Mouse (Mus musculus): ENCODE measurements around the gene Nedd9. TPM values are rescaled to one million over a fixed set of nuclear protein-coding genes. Genes with fewer than 3 reads are reported as not detected.

Gene Nedd9
- total RNA-seq, 2 experiments from 2014 or later: 21.3 to 28.0 TPM

GRCm38 (mm10) chr13:41494681-41495080, 7.5 kb upstream of the Nedd9 start:
- no peak for DNase-seq
- intact Hi-C loops (cut with DNase I): no loop called here

GRCm38 (mm10) chr13:41491981-41492702, 5.0 kb upstream of the Nedd9 start:
- intact Hi-C loops (cut with DNase I): no loop called here
- no peak for DNase-seq

- no peak for DNase-seq
- intact Hi-C loops (cut with DNase I): no loop called here
Measured at GRCm38 (mm10) chr13:41491522-41491921, 4.4 kb upstream of the Nedd9 start.

- intact Hi-C loops (cut with DNase I): no loop called here
- DNase-seq: no peak
Measured at GRCm38 (mm10) chr13:41490282-41490681, 3.1 kb upstream of the Nedd9 start.

GRCm38 (mm10) chr13:41489705-41490275, 2.6 kb upstream of the Nedd9 start:
- intact Hi-C loops (cut with DNase I): loop anchor here (5.0 kb wide), 1 partner anchor 83 kb away; no protein-coding TSS in a partner anchor
- no peak for DNase-seq

- intact Hi-C loops (cut with DNase I): loop anchor here (5.0 kb wide), 1 partner anchor 85 kb away; no protein-coding TSS in a partner anchor
- DNase-seq: no peak
Measured at GRCm38 (mm10) chr13:41487409-41487743, 214 bp upstream of the Nedd9 start.

- no peak for DNase-seq
- intact Hi-C loops (cut with DNase I): no loop called here
Measured at GRCm38 (mm10) chr13:41483966-41484365, 3.2 kb downstream of the Nedd9 start.

GRCm38 (mm10) chr13:41482408-41483011, 4.7 kb downstream of the Nedd9 start:
- no peak for DNase-seq

GRCm38 (mm10) chr13:41479737-41480435, 7.3 kb downstream of the Nedd9 start:
- intact Hi-C loops (cut with DNase I): no loop called here
- DNase-seq: no peak

More at GRCm38 (mm10) chr13:41482408-41483011, 4.7 kb downstream of the Nedd9 start:
- intact Hi-C loops (cut with DNase I): no loop called here

- intact Hi-C loops (cut with DNase I): loop anchor here (1.0 kb wide), 1 partner anchor 10 kb away; no protein-coding TSS in a partner anchor
- no peak for DNase-seq
Measured at GRCm38 (mm10) chr13:41476216-41476615, 10.9 kb downstream of the Nedd9 start.

- DNase-seq: no peak
- intact Hi-C loops (cut with DNase I): no loop called here
Measured at GRCm38 (mm10) chr13:41474365-41474764, 12.8 kb downstream of the Nedd9 start.

- no peak for DNase-seq
- intact Hi-C loops (cut with DNase I): no loop called here
Measured at GRCm38 (mm10) chr13:41473504-41473903, 13.7 kb downstream of the Nedd9 start.

- no peak for DNase-seq
Measured at GRCm38 (mm10) chr13:41472878-41473424, 14.2 kb downstream of the Nedd9 start.

GRCm38 (mm10) chr13:41468277-41468676, 18.9 kb downstream of the Nedd9 start:
- intact Hi-C loops (cut with DNase I): no loop called here
- DNase-seq: no peak

More at GRCm38 (mm10) chr13:41472878-41473424, 14.2 kb downstream of the Nedd9 start:
- intact Hi-C loops (cut with DNase I): no loop called here

GRCm38 (mm10) chr13:41467036-41467435, 20.1 kb downstream of the Nedd9 start:
- DNase-seq: peak; percentile 48 to 64
- intact Hi-C loops (cut with DNase I): loop anchor here (2.0 kb wide), 1 partner anchor 120 kb away; no protein-coding TSS in a partner anchor

GRCm38 (mm10) chr13:41466616-41467015, 20.5 kb downstream of the Nedd9 start:
- peak in 1 of 2 experiments; percentile 48 for DNase-seq
- intact Hi-C loops (cut with DNase I): loop anchor here (1.0 to 2.0 kb wide), 2 partner anchors 10 to 120 kb away; no protein-coding TSS in a partner anchor

GRCm38 (mm10) chr13:41466191-41466590, 21.0 kb downstream of the Nedd9 start:
- intact Hi-C loops (cut with DNase I): loop anchor here (1.0 to 2.0 kb wide), 2 partner anchors 10 to 119 kb away; no protein-coding TSS in a partner anchor
- DNase-seq: peak; percentile 61 to 62

GRCm38 (mm10) chr13:41461418-41461817, 25.7 kb downstream of the Nedd9 start:
- DNase-seq: no peak
- intact Hi-C loops (cut with DNase I): no loop called here

- intact Hi-C loops (cut with DNase I): loop anchor here (2.0 kb wide), 1 partner anchor 157 kb away; no protein-coding TSS in a partner anchor
- no peak for DNase-seq
Measured at GRCm38 (mm10) chr13:41459683-41460286, 27.4 kb downstream of the Nedd9 start.

GRCm38 (mm10) chr13:41458709-41459108, 28.5 kb downstream of the Nedd9 start:
- intact Hi-C loops (cut with DNase I): loop anchor here (2.0 kb wide), 1 partner anchor 156 kb away; no protein-coding TSS in a partner anchor
- DNase-seq: no peak

Data from heart, postnatal 36 days (tissue).